Mouse (Mus musculus) hindbrain, embryonic 14.5 days (tissue): ENCODE measurements at regions not wholly inside any gene's neighbourhood (a gene's known extent, or its start where the extent isn't known, plus 50 kb on each side); places are given as distances from the start of the nearest gene placed in this dataset.

ENCODE experiments used
- ATAC-seq: fragments of 200-750 bp; cut with Nextera tagmentation; 2 replicates; pipeline ENCODE4 v1.8.0; 2017; ENCODE audit warnings: moderate number of reproducible peaks, mild to moderate bottlenecking, moderate TSS enrichment, moderate library complexity; ENCODE audit not compliant: low FRiP score
- DNase-seq: peaks from one replicate; pipeline ENCODE4 v3.0.0-alpha.2; 2015; ENCODE audit warnings: low spot score
- H3K27ac ChIP-seq: fragments of 300-500 bp; sonication (generic); 2 replicates; pipeline ENCODE4 v1.5.1; 2014; ENCODE audit warnings: mild to moderate bottlenecking, moderate library complexity
- H3K27me3 ChIP-seq: fragments of 300-500 bp; sonication (generic); 2 replicates; pipeline ENCODE4 v1.6.1; 2014; ENCODE audit warnings: mild to moderate bottlenecking, low read length, mixed read lengths; ENCODE audit not compliant: control insufficient read depth, insufficient read depth
- H3K36me3 ChIP-seq: fragments of 300-500 bp; sonication (generic); replicated peaks from 2 replicates; pipeline ENCODE4 v1.6.1; 2014; ENCODE audit not compliant: control insufficient read depth, insufficient read depth
- H3K4me1 ChIP-seq: fragments of 300-500 bp; sonication (generic); replicated peaks from 2 replicates; pipeline ENCODE4 v1.6.1; 2014; ENCODE audit warnings: antibody characterized with exemption, low read length, mixed read lengths; ENCODE audit not compliant: control insufficient read depth, insufficient read depth
- H3K4me2 ChIP-seq: fragments of 300-500 bp; sonication (generic); replicated peaks from 2 replicates; pipeline ENCODE4 v1.6.1; 2014; ENCODE audit warnings: mild to moderate bottlenecking, moderate library complexity
- H3K4me3 ChIP-seq: fragments of 300-500 bp; sonication (generic); replicated peaks from 2 replicates; pipeline ENCODE4 v1.5.1; 2014; ENCODE audit warnings: mild to moderate bottlenecking, low read length
- H3K9ac ChIP-seq: fragments of 300-500 bp; sonication (generic); 2 replicates; pipeline ENCODE4 v1.6.1; 2014
- H3K9me3 ChIP-seq: fragments of 300-500 bp; sonication (generic); 2 replicates; pipeline ENCODE4 v1.6.1; 2016; ENCODE audit warnings: low read length; ENCODE audit not compliant: control insufficient read depth
- WGBS: fragments of 180-500 bp; shearing (Covaris S2); extraction: QIAGEN DNeasy Blood & Tissue Kit; methylation state at CpG from one replicate; pipeline ENCODE4 v1.1.7; 2014; 5-methylcytosine and 5-hydroxymethylcytosine counted together

- no peak overlapping the region for H3K9ac ChIP-seq
- no peak overlapping the region for H3K27ac ChIP-seq
- no peak overlapping the region for H3K4me3 ChIP-seq
- H3K4me1 ChIP-seq = no peaks in the 10 kb centered on the region
- no peaks in the 10 kb centered on the region for H3K9me3 ChIP-seq
- H3K4me2 ChIP-seq = no peak overlapping the region
- H3K36me3 ChIP-seq = no peaks in the 10 kb centered on the region
- DNase-seq (no peak), ATAC-seq (no peak)
- H3K27me3 ChIP-seq = no peaks in the 10 kb centered on the region
- WGBS = 79% methylated on average over 5 of the region's 5 CpGs
Measured at GRCm38 (mm10) chr9:91711106-91711505, 345.5 kb upstream of the Zic1 start.

- WGBS = 74% methylated on average over 6 of the region's 6 CpGs
- Histone ChIP-seq H3K4me1 (no peaks in the 10 kb centered on the region), H3K9ac (no peak overlapping the region), H3K9me3 (no peaks in the 10 kb centered on the region), H3K36me3 (no peaks in the 10 kb centered on the region), H3K27me3 (no peaks in the 10 kb centered on the region), H3K4me3 (no peak overlapping the region), H3K4me2 (no peak overlapping the region), H3K27ac (no peak overlapping the region)
- DNase-seq (no peak), ATAC-seq (no peak)
Measured at GRCm38 (mm10) chr9:91680859-91681258, 315.2 kb upstream of the Zic1 start.

GRCm38 (mm10) chr9:91666667-91667066 lies 301.1 kb upstream of the Zic1 start:
- Histone ChIP-seq H3K27ac (no peak overlapping the region), H3K27me3 (no peaks in the 10 kb centered on the region), H3K36me3 (no peaks in the 10 kb centered on the region), H3K9me3 (no peaks in the 10 kb centered on the region), H3K9ac (no peak overlapping the region), H3K4me2 (no peak overlapping the region), H3K4me3 (no peak overlapping the region), H3K4me1 (no peaks in the 10 kb centered on the region)
- whole genome bisulfite sequencing = 87% methylated on average over 1 of the region's 1 CpGs
- no peak for DNase-seq
- ATAC-seq = no peak

GRCm38 (mm10) chr9:91660089-91660488 lies 294.5 kb upstream of the Zic1 start:
- no peak overlapping the region for H3K9ac ChIP-seq
- DNase-seq = no peak
- no peak overlapping the region for H3K27ac ChIP-seq
- no peak overlapping the region for H3K4me2 ChIP-seq
- no peaks in the 10 kb centered on the region for H3K36me3 ChIP-seq
- H3K9me3 ChIP-seq = no peaks in the 10 kb centered on the region
- H3K4me3 ChIP-seq = no peak overlapping the region
- H3K4me1 ChIP-seq = no peaks in the 10 kb centered on the region
- WGBS = 75% methylated on average over 2 of the region's 2 CpGs
- H3K27me3 ChIP-seq = no peaks in the 10 kb centered on the region
- no peak for ATAC-seq

- Histone ChIP-seq H3K9ac (no peak overlapping the region), H3K27ac (no peak overlapping the region), H3K9me3 (no peaks in the 10 kb centered on the region), H3K4me3 (no peak overlapping the region), H3K27me3 (no peaks in the 10 kb centered on the region), H3K4me2 (no peak overlapping the region), H3K4me1 (no peaks in the 10 kb centered on the region), H3K36me3 (no peaks in the 10 kb centered on the region)
- DNase-seq = peak; percentile 64
- 33% methylated on average over 4 of the region's 4 CpGs for WGBS
- no peak for ATAC-seq
Measured at GRCm38 (mm10) chr9:91654071-91654470, 288.5 kb upstream of the Zic1 start.

GRCm38 (mm10) chr9:91652384-91653100 lies 286.9 kb upstream of the Zic1 start:
- H3K4me1 ChIP-seq = no peaks in the 10 kb centered on the region
- no peaks in the 10 kb centered on the region for H3K36me3 ChIP-seq
- no peak overlapping the region for H3K9ac ChIP-seq
- H3K27ac ChIP-seq = no peak overlapping the region
- no peak overlapping the region for H3K4me3 ChIP-seq
- 64% methylated on average over 8 of the region's 8 CpGs for WGBS
- no peaks in the 10 kb centered on the region for H3K27me3 ChIP-seq
- ATAC-seq = no peak
- no peaks in the 10 kb centered on the region for H3K9me3 ChIP-seq
- no peak overlapping the region for H3K4me2 ChIP-seq
- DNase-seq = no peak

GRCm38 (mm10) chr9:91610401-91610800 lies 244.8 kb upstream of the Zic1 start:
- no peaks in the 10 kb centered on the region for H3K27me3 ChIP-seq
- H3K9me3 ChIP-seq = no peaks in the 10 kb centered on the region
- no peak for DNase-seq
- no peak overlapping the region for H3K4me3 ChIP-seq
- H3K9ac ChIP-seq = no peak overlapping the region
- H3K4me1 ChIP-seq = no peaks in the 10 kb centered on the region
- H3K27ac ChIP-seq = no peak overlapping the region
- no peak for ATAC-seq
- no peak overlapping the region for H3K4me2 ChIP-seq
- 86% methylated on average over 2 of the region's 2 CpGs for WGBS
- H3K36me3 ChIP-seq = no peaks in the 10 kb centered on the region

GRCm38 (mm10) chr9:91609457-91610166 lies 244.0 kb upstream of the Zic1 start:
- H3K4me3 ChIP-seq = no peak overlapping the region
- H3K4me2 ChIP-seq = peak overlapping the region; percentile 28
- no peak overlapping the region for H3K9ac ChIP-seq
- no peaks in the 10 kb centered on the region for H3K9me3 ChIP-seq
- H3K27me3 ChIP-seq = no peaks in the 10 kb centered on the region
- DNase-seq = no peak
- WGBS = 46% methylated on average over 10 of the region's 10 CpGs
- H3K36me3 ChIP-seq = no peaks in the 10 kb centered on the region
- no peak overlapping the region for H3K27ac ChIP-seq
- peak; percentile 73 for ATAC-seq
- H3K4me1 ChIP-seq = no peaks in the 10 kb centered on the region

GRCm38 (mm10) chr9:91601740-91602139 lies 236.1 kb upstream of the Zic1 start:
- H3K4me1 ChIP-seq = no peaks in the 10 kb centered on the region
- H3K4me3 ChIP-seq = no peak overlapping the region
- no peaks in the 10 kb centered on the region for H3K27me3 ChIP-seq
- H3K27ac ChIP-seq = no peak overlapping the region
- no peak for ATAC-seq
- H3K9ac ChIP-seq = no peak overlapping the region
- H3K9me3 ChIP-seq = no peaks in the 10 kb centered on the region
- H3K36me3 ChIP-seq = no peaks in the 10 kb centered on the region
- no peak overlapping the region for H3K4me2 ChIP-seq
- DNase-seq = no peak
- WGBS = 65% methylated on average over 6 of the region's 6 CpGs
